Mouse (Mus musculus) 416B (cell line): ENCODE measurements at regions not wholly inside any gene's neighbourhood (a gene's known extent, or its start where the extent isn't known, plus 50 kb on each side); places are given as distances from the start of the nearest gene placed in this dataset.
"Not testable (repeated sequence)": the region's sequence is repeated elsewhere in the genome, so short reads cannot be mapped to it uniquely, and the experiment has no call there.

Source experiments
- DNase-seq: peaks from one replicate; pipeline ENCODE4 v3.0.0; 2011; ENCODE audit warnings: low read depth

DNA sequence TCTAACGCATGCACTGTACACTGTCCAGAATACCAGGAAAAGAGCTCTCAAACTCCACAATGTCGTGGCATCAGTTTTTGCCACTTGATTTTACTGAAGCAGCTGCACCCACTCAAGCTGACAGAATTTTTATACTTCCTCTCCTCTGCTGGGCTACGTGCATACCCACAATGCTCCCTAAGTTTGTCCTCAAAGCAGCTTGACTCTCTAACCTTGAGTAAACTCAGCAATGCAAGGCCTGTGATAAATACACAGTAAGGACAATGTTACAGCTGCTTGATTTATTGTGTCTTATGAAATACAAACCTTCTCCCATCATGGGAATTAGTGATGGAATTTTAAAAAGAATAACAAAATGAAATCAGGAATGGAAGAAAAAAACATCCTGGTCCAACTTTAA lies 129.7 kb downstream of the Trmt11 start:
- no peak for DNase-seq

GRCm38 (mm10) chr10:30450616-30451015 lies 149.9 kb downstream of the Trmt11 start:
- no peak for DNase-seq

- peak; percentile 8 for DNase-seq
Observed at GRCm38 (mm10) chr10:30447057-30447456, 153.5 kb downstream of the Trmt11 start.

GRCm38 (mm10) chr10:30446572-30446971 lies 154.0 kb downstream of the Trmt11 start:
- DNase-seq = no peak

GRCm38 (mm10) chr10:30439802-30440201 lies 160.7 kb downstream of the Trmt11 start:
- no peak for DNase-seq

- DNase-seq = no peak
Observed at GRCm38 (mm10) chr10:30426420-30426923, 174.1 kb downstream of the Trmt11 start.

GRCm38 (mm10) chr10:30419391-30420043 lies 181.0 kb downstream of the Trmt11 start:
- DNase-seq = peak; percentile 51

DNA sequence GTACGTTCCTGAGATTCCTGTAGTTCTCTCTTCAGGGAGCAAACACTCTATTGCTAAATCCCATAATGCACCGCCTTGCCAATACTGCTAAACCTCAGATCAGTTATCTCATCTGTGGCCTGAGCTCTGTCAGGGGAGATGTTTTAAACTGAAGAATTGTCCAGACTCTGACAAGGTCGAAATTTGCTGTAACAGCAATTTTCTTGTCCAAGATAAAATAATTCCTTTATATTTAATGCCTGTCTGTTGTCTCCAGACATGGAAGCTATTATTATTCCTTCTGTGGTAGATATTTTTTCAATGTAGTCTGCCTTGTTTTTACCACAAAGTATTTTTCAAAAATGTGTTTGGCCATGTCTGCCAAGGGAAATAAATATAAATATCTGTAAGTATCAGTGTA lies 184.2 kb downstream of the Trmt11 start:
- DNase-seq = no peak

DNA sequence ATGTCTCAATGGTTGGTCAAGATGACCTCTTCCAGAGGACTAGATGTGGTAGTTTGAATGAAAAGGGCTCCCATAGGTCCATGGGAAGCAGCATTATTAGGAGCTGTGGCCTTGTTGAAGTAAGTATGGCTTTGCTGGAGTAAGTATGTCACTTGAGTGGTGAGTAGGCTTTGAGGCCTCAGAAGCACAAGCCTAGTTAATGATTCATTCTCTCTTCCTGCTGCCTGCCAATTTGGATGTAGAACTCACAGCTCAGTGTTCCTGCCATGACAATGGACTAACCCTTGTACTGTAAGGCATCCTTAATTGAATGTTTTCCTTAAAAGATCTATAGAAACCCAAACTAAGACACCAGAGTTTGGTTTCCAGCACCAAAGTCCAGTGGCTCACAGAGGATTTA lies 188.8 kb downstream of the Trmt11 start:
- DNase-seq = no peak

GRCm38 (mm10) chr10:30405669-30406393 lies 194.7 kb downstream of the Trmt11 start:
- no peak for DNase-seq

GRCm38 (mm10) chr10:30370542-30370941 lies 170.2 kb upstream of the Cenpw start:
- no peak for DNase-seq

DNA sequence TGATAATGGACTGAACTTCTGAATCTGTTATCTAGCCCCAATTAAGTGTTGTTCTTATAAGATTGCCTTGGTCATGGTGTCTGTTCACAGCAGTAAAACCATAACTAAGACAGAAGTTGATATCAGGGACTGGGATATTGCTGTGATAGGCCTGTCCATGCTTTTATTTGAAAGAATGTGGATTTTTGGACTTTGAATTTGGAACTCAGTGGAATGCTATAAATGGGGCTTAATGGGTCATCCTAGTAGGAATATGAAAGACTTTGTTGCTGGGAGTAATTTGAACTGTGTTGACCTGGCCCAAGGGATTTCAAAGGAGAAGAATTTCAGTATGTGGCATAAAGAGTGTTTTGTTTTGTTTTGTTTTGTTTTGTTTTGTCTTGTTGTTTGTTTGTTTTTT lies 160.5 kb upstream of the Cenpw start:
- DNase-seq = not testable (repeated sequence)

GRCm38 (mm10) chr10:30359051-30359450 lies 158.7 kb upstream of the Cenpw start:
- no peak for DNase-seq

DNA sequence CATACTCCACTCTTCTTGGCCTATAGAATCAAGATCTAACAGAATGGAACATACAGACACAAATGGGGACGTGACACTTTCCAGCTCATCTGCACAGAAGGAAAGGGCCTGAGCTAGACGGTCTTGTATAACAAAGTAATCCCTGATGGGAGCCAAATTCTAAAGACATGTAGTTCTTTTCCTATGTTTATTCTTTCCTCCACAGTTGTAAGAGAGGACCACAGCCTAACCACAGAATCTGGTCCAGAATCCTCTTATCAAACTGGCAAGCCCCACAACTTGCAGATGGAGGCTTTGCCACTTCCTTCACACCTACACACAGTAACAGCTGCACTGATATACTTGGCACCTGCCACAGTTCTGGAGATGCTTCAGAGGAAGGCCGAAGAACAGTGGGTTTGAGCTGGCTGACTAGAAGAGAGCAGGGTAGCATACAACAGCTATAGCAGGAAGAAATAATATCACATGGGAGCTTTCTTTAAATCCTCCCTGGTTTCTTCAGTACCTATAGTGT lies 142.7 kb upstream of the Cenpw start:
- DNase-seq = peak; percentile 2

- DNase-seq = no peak
Observed at GRCm38 (mm10) chr10:30328334-30329014, 128.1 kb upstream of the Cenpw start.

GRCm38 (mm10) chr10:30327849-30328248 lies 127.5 kb upstream of the Cenpw start:
- no peak for DNase-seq

DNA sequence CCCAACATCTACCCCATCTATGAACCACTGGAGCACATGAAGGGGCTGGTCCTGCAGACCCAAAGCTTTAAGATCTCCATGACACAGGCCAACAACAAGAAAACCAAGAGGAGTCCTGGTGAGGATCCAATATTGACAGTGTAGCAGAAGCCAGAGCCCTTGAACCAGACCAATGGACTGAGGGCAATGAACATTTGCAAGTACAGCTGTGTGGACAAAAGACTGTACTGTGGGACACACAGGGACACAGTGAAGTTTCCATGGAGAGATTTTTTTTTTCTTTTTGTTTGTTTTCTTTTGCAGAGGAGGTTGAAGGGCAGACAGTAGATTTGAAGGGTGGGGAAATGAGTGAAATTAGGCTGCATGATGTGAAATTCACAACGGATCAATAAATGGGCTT lies 126.5 kb upstream of the Cenpw start:
- DNase-seq = no peak

DNA sequence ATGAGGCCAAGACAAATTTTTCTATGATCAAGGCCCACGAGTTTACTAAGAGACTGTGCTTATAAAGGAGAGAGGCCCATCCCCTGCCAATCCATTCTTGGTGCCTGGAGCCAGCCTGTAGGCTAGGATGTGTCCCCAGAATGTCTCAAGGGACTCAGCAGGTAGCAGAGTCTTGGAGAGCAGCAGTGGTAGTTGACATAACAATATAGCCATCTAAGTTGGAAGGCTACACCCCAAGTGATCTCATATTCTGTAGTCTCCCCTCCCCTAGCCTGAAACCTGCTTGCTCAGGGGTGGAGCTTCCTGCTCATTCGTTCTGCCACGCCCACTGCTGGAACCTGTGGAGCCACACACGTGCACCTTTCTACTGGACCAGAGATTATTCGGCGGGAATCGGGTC lies 95.5 kb upstream of the Cenpw start:
- not testable (repeated sequence) for DNase-seq

DNA sequence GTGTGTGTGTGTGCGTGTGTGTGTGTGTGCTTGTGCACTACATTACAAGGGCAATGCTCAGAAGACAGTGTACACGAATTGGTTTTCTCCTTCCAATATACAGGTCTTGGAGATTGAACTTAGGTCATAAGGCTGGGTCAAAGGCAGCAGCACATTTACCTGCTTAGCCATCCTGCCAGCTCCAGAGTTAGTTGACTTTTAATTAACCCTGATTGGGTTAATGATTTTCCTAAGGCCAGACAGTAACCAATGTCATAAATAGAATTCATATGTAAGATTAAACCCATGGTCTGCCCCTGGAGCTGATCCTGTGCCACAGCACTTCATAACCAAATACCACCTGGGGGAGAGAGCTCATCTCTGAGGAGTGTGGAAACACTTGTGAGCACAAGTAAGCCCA lies 81.3 kb upstream of the Cenpw start:
- no peak for DNase-seq

DNA sequence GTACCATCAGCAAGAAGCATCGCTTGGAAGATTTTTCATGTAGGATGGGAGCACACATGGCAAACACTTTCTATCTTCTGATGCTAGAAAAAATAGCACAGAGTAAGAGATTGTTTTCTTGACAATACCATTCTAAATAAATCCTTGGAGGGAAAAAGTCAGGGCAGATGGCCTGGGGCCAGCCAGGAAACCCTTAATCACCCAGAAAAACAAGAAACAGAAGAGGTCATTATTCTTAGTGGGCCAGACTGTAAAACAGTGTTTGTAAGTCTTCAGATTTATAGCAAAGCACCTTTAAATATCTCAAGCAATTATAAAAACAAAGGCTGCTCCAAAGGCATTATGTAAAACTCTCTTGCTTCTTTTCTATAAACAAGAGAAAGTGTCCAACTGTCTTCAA lies 80.1 kb upstream of the Cenpw start:
- no peak for DNase-seq

DNA sequence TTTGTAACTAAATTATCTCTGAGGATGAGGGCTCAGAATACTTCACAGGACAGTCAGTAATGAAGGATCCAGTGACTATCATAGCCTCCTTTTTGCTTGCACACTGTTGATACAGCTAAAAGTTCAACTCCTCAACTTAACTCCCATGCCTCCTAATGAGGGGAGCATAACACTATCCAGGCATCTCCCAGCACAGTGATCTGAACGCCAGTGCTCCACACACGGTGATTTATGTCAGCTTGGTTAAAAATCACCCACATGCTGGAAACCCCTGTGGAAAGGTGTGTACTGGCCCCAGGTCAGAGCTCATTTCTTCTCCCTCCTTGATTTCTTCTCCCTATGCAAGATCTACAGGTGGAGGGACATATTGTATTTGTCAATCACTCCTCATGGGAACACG lies 79.6 kb upstream of the Cenpw start:
- DNase-seq = no peak

DNA sequence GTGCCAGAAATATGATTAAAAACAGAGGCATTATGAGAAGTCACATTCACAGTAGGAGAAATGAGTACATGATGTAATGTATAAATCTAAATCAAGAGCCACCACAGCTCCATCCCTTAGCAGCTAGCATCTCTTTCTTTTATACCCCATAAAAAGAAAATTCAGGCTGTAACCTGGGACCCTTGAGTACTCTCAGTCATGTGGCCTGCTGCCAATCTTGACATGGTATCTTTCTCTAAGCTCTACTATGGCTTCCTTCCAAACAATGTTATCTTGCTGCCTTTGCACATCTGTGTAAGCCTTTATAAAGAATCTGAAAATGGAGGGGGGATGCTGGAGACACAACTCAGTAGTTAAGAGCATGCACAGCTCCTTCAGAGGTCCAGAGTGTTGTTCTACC lies 78.6 kb upstream of the Cenpw start:
- no peak for DNase-seq

DNA sequence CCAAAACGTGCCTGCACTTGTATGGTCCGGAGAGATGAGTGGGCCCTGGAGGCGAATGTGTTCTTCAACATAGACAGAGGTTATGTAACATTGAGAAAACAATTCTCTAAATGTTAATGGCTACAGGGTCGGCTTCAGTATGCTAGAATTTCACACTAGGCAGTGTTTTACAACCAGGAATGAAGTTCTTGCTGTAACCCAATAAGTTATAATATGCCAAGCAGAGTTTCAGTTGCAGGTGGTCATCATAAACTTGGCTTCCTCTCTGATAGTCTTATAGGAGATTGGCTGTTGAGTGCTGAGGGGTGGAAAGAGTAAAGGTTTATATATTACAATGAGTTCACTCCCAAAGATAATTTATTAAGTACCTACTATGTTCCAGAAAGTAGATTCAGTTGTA lies 64.8 kb upstream of the Cenpw start:
- DNase-seq = no peak
